Mouse (Mus musculus): ENCODE results near the gene Tyms.
A peak's percentile ranks its signal among the peaks of the same experiment; 100 is the strongest.

Gene Tyms

GRCm38 (mm10) chr5:30072825-30073821, at the start of gene Tyms:
TSS of gene Tyms (minus strand) at chr5:30073617.
- peak; percentile 18 to 26 for DNase-seq (ENCODE audit: low spot score in 2 of 2)

- DNase-seq (ENCODE audit: low spot score in 2 of 2), result no peak
Observed at GRCm38 (mm10) chr5:30122481-30122880, 49.1 kb upstream of the Tyms start.

DNA sequence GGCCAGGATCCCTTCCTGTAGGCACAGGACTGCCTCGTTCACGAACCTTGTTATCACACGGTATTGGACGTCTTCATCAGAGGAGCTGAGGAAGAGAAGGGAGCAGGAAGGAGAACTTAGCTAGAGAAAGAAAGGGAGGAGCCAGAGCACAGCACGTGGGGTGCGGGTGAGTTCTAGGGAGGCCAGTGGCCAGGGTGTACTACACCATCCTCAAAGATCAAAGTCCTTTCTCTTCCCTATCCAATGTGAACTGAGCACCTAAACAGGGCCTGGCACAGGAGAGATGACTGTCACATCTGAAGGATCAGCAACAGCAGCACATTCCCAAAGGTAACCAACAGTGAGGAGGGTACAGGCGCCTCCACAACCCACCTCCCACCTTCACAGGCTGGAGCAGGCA, 46.7 kb upstream of the Tyms start:
- DNase-seq (ENCODE audit: low spot score in 2 of 2), result no peak

DNA sequence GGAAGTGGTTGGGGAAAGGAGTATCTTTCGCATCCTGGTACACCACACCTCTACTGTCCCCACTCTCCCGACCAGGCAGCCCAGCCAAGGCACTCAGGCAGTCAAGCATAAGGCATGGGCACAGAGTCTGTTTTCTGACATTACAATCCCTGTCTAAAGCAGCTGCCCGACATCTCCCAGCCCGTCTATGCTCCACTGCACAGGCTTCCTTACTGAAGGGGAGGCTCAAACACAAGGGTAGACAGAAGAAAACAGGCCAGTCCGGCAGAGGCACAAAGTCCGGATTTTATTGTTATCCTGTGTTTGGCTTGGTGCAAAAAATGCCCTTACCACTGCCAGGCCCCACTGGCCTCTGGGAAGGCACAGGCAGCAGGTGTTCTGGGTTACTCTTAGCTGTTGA, 45.7 kb upstream of the Tyms start:
- no peak for DNase-seq (ENCODE audit: low spot score in 2 of 2)

DNA sequence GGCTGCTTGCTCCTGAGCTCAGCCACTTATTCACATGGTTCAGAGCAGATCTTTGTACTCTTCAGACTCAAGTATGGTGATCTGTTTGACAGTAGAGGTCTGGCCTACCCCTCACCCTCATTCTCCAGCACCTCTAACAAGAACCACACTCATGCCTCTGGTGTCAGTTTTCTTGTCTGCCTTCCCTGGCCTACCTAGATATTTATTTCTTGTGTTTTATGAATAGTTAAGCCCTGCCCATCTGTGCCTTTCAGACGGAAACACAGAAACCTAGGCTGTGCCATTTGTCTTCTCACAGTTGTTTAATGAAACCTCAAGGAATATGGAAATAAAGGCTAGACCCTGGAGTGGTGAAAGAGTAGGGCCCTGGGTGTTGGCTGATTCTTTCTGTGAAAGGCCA, 44.6 kb upstream of the Tyms start:
- no peak for DNase-seq (ENCODE audit: low spot score in 2 of 2)

DNA sequence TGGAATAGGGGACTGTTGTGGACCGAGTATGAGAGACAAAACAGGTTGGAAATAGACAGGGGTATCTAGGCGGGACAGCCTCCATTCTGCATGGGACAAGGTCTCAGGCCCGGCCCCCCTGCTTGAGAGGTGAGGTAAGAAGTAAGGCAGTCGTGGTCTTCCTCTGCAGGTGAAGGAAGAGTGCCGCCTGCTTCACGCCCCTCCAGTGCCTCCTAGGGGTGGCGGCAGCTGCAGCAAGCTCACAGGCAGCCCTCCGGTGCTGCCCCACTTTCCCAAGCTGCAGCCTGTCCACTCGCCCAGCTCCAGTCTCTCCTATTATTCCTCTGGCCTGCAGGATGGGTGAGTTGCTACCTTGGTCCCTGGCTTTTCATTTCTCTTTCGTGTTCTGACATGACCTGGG, 42.3 kb upstream of the Tyms start:
- no peak for DNase-seq (ENCODE audit: low spot score in 2 of 2)

- no peak for DNase-seq (ENCODE audit: low spot score in 2 of 2)
Observed at GRCm38 (mm10) chr5:30114761-30115140, 41.3 kb upstream of the Tyms start.

GRCm38 (mm10) chr5:30113881-30114760, 40.7 kb upstream of the Tyms start:
- peak in 1 of 2 experiments; percentile 36 for DNase-seq (ENCODE audit: low spot score in 2 of 2)

- DNase-seq (ENCODE audit: low spot score in 2 of 2), result no peak
Observed at GRCm38 (mm10) chr5:30112533-30113068, 39.2 kb upstream of the Tyms start.

DNA sequence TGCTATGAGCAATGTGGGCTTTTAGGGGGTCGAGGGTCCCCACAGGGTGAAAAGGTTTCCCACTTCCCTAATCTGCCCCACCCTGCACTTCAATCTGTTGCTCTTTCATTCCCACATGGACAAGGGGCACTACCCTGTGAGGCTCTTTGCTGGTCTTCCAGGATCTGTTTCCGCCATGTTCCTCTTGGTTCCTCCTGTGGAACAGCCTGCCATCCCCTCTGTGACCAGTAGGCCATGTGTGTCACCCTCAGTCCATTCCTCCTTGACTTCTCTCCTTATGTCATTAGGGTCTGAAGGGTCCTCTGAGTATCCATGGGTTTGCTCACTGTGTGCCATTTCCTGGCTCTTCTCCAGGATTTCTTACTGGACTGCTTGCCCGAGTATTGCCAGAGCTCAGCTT, 38.4 kb upstream of the Tyms start:
- no peak for DNase-seq (ENCODE audit: low spot score in 2 of 2)

DNA sequence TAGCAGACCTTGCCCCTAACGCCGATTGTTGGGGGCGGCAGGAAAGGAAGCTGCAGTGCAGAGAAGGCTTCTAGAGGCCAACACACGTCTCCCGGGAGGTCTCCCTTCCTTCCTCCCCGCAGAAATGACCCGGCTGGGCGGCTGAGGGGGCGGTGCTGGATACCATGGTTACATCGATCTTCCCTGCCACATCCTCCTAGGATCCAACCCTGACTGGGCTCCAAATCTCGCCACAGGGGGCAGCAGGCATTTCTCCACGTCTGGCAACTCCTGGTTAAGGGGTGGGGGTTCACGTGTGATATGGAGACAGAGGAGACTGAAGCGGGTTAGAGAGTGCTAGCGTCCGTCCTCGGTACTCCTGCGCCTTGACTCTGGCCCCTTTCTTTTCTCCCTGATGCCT, 37.7 kb upstream of the Tyms start:
- no peak for DNase-seq (ENCODE audit: low spot score in 2 of 2)

- no peak for DNase-seq (ENCODE audit: low spot score in 2 of 2)
Observed at GRCm38 (mm10) chr5:30110371-30111060, 37.1 kb upstream of the Tyms start.

DNA sequence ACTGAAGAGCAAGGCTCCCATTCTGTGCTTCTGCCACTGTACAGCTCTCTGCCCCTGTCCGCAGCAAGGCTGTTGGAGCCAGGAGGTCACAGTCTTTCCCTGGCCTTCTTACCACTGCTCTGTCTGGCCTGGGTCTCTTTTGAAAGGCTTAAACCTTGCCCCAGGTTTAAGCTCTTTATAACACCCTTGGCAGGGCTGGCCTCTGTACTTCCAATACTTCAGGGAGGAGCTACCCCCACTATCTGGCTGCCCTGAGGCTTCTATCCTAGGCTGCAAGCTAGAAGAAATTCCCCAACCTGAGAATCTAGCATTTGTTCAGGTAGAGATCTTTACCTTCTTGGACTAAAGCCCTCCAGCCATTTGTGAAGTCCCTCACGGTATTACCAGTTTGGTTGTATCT, 36.5 kb upstream of the Tyms start:
- DNase-seq (ENCODE audit: low spot score in 2 of 2), result no peak

DNA sequence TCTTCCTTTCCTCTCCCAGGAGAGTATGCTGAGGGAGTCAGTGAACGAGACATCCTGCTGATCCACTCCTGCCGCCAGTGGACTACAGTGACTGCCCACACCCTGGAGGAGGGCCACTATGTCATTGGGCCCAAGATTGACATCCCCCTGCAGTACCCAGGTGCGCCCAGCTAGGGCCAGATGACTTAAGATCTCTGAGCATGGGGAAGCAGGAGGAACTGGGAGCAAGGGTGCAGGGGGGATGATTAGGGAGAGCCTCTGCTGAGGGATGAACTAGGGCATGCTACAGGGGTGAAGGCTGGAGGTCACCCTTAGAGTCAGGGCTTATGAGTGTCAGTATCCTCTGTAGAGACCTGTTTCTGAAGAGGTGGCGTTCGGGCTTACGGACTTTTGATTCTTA, 34.8 kb upstream of the Tyms start:
- no peak for DNase-seq (ENCODE audit: low spot score in 2 of 2)

GRCm38 (mm10) chr5:30107611-30108041, 34.2 kb upstream of the Tyms start:
- DNase-seq (ENCODE audit: low spot score in 2 of 2), result no peak

- DNase-seq (ENCODE audit: low spot score in 2 of 2), result no peak
Observed at GRCm38 (mm10) chr5:30107186-30107585, 33.8 kb upstream of the Tyms start.

GRCm38 (mm10) chr5:30106756-30107155, 33.3 kb upstream of the Tyms start:
- no peak for DNase-seq (ENCODE audit: low spot score in 2 of 2)

DNA sequence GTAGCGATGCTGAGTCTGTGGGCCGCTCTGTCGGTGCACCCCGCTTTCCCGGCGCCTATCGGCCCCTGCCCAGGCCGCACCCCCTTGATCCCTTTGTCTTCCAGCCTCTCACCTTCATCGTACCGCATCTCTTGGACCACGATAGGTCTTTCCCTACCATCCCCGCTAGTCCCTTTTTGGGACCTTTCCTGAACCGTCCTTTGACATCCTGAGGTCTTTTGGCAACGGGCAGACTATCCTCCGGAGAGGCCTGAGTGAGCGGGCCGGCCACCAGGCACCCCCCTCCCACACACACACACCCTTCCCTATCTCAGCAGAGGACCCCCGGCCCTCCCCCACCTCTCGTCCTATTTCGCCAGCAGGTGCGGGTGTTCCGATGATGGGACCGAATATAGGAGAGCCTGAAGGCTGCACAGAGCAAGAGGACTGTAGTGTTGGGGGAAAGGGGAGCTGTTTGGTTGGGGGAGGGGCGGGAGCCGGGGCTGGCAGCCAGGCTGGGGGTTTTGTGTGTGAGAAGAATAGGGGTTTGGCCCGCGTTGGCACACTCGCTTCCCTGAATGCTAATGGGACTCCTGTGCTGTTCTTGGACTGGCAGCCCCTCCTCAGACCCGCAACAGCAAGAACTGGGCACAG, 32.4 kb upstream of the Tyms start, which contains the start of gene 3110082J24Rik:
Gene 3110082J24Rik (minus strand): TSS at position 419 of the 633 bp plus-strand sequence.
- DNase-seq (ENCODE audit: low spot score in 2 of 2), result no peak

- no peak for DNase-seq (ENCODE audit: low spot score in 2 of 2)
Observed at GRCm38 (mm10) chr5:30104841-30105667, 31.6 kb upstream of the Tyms start, which contains the start of gene Garem2. TSS of gene Garem2 (plus strand) at chr5:30105161.

- no peak for DNase-seq (ENCODE audit: low spot score in 2 of 2)
Observed at GRCm38 (mm10) chr5:30104339-30104738, 30.9 kb upstream of the Tyms start.
